Comparison of ENCODE assay signal across 20 mouse cellular contexts in genomic region chr14:43278146-43278545, GRCm38 (mm10). TPM values are rescaled to one million over a fixed set of nuclear protein-coding genes. Genes with fewer than 3 reads are reported as not detected.
"Had no signal": no experiment of that assay in that cellular context is flagged by ENCODE, and none has a peak within 500 bp of the region (broad histone marks: within the 10 kb centered on the region; RNA-seq: fewer than 3 reads in every experiment).

No protein-coding gene starts in this region.

RNA-seq across cellular contexts. Expression of gene Gm9732, which starts 3.3 kb away (rescaled TPM):
- polyA plus RNA-seq: heart, embryonic 12.5 days; heart, embryonic 14.5 days; heart, embryonic 16.5 days; hindbrain, embryonic 10.5 days; hindbrain, embryonic 12.5 days; hindbrain, embryonic 14.5 days; hindbrain, embryonic 16.5 days; inflammation-experienced regulatory T-cells, adult 6 months; intestine, embryonic 15.5 days; intestine, postnatal 0 days; kidney, embryonic 15.5 days; large intestine, adult 2 months; limb, embryonic 10.5 days; limb, embryonic 12.5 days; limb, embryonic 14.5 days; liver, embryonic 11.5 days; liver, embryonic 13.5 days had no signal

RNA-seq across cellular contexts. Expression of gene Gm8127, which starts 15.5 kb away (rescaled TPM):
- polyA plus RNA-seq: frontal cortex, adult 2 months; gonadal fat pad, adult 2 months; heart, embryonic 12.5 days; heart, embryonic 14.5 days; heart, embryonic 16.5 days; hindbrain, embryonic 10.5 days; hindbrain, embryonic 12.5 days; hindbrain, embryonic 14.5 days; hindbrain, embryonic 16.5 days; inflammation-experienced regulatory T-cells, adult 6 months; intestine, embryonic 15.5 days; intestine, postnatal 0 days; kidney, embryonic 15.5 days; kidney, postnatal 0 days; large intestine, adult 2 months; limb, embryonic 10.5 days; limb, embryonic 12.5 days; limb, embryonic 14.5 days; liver, embryonic 11.5 days; liver, embryonic 13.5 days had no signal

RNA-seq across cellular contexts. Expression of gene Gm8126, which starts 19.7 kb away (rescaled TPM):
- polyA plus RNA-seq: heart, embryonic 12.5 days; heart, embryonic 14.5 days; heart, embryonic 16.5 days; hindbrain, embryonic 10.5 days; hindbrain, embryonic 12.5 days; hindbrain, embryonic 14.5 days; hindbrain, embryonic 16.5 days; inflammation-experienced regulatory T-cells, adult 6 months; intestine, embryonic 15.5 days; intestine, postnatal 0 days; kidney, embryonic 15.5 days; kidney, postnatal 0 days; large intestine, adult 2 months; limb, embryonic 10.5 days; limb, embryonic 12.5 days; limb, embryonic 14.5 days; liver, embryonic 11.5 days; liver, embryonic 13.5 days had no signal

RNA-seq across cellular contexts. Expression of gene Gm8122, which starts 43.0 kb away (rescaled TPM):
- polyA plus RNA-seq: frontal cortex, adult 2 months; gonadal fat pad, adult 2 months; heart, embryonic 12.5 days; heart, embryonic 14.5 days; heart, embryonic 16.5 days; hindbrain, embryonic 10.5 days; hindbrain, embryonic 12.5 days; hindbrain, embryonic 14.5 days; hindbrain, embryonic 16.5 days; inflammation-experienced regulatory T-cells, adult 6 months; intestine, embryonic 15.5 days; intestine, postnatal 0 days; kidney, embryonic 15.5 days; kidney, postnatal 0 days; large intestine, adult 2 months; limb, embryonic 10.5 days; limb, embryonic 12.5 days; limb, embryonic 14.5 days; liver, embryonic 11.5 days; liver, embryonic 13.5 days had no signal
